Mouse (Mus musculus) limb, embryonic 14.5 days (tissue): ENCODE data around the gene Rab7. TPM values are rescaled to one million over a fixed set of nuclear protein-coding genes. Genes with fewer than 3 reads are reported as not detected.
A peak's percentile ranks its signal among the peaks of the same experiment; 100 is the strongest.
"Not testable (repeated sequence)": the region's sequence is repeated elsewhere in the genome, so short reads cannot be mapped to it uniquely, and the experiment has no call there.

Source experiments
- ATAC-seq: fragments of 200-750 bp; cut with Nextera tagmentation; 2 replicates; pipeline ENCODE4 v1.8.0; 2017; ENCODE audit warnings: low read depth, moderate number of reproducible peaks, moderate TSS enrichment; ENCODE audit not compliant: low FRiP score
- DNase-seq: peaks from one replicate; pipeline ENCODE4 v3.0.0-alpha.2; 2015; ENCODE audit warnings: low spot score
- H3K27ac ChIP-seq: fragments of 300-500 bp; sonication (generic); replicated peaks from 2 replicates; pipeline ENCODE4 v1.5.1; 2014; ENCODE audit warnings: low read depth, mild to moderate bottlenecking, low read length, moderate library complexity, mixed read lengths
- H3K27me3 ChIP-seq: fragments of 300-500 bp; sonication (generic); 2 replicates; pipeline ENCODE4 v1.6.1; 2014; ENCODE audit warnings: low read length, mixed read lengths; ENCODE audit not compliant: control insufficient read depth, insufficient read depth
- H3K36me3 ChIP-seq: fragments of 300-500 bp; sonication (generic); 2 replicates; pipeline ENCODE4 v1.6.1; 2014; ENCODE audit warnings: mild to moderate bottlenecking, low read length, moderate library complexity, mixed read lengths; ENCODE audit not compliant: control insufficient read depth, insufficient read depth
- H3K4me1 ChIP-seq: fragments of 300-500 bp; sonication (generic); 2 replicates; pipeline ENCODE4 v1.6.1; 2014; ENCODE audit warnings: antibody characterized with exemption, low read length, mixed read lengths; ENCODE audit not compliant: control insufficient read depth, insufficient read depth
- H3K4me2 ChIP-seq: fragments of 300-500 bp; sonication (generic); replicated peaks from 2 replicates; pipeline ENCODE4 v1.6.1; 2014; ENCODE audit warnings: low read depth, mild to moderate bottlenecking, low read length, moderate library complexity; ENCODE audit not compliant: severe bottlenecking
- H3K4me3 ChIP-seq: fragments of 300-500 bp; sonication (generic); replicated peaks from 2 replicates; pipeline ENCODE4 v1.5.1; 2014; ENCODE audit warnings: low read length
- H3K9ac ChIP-seq: fragments of 300-500 bp; sonication (generic); 2 replicates; pipeline ENCODE4 v1.6.1; 2014; ENCODE audit warnings: mild to moderate bottlenecking, low read depth, low read length, moderate library complexity; ENCODE audit not compliant: severe bottlenecking
- H3K9me3 ChIP-seq: fragments of 300-500 bp; sonication (generic); 2 replicates; pipeline ENCODE4 v1.6.1; 2016; ENCODE audit warnings: low read length; ENCODE audit not compliant: control insufficient read depth
- POLR2A ChIP-seq: fragments of 200-500 bp; IDR thresholded peaks from 2 replicates; pipeline ENCODE4 v1.8.0; 2012; ENCODE audit warnings: inconsistent platforms, mild to moderate bottlenecking, moderate library complexity, borderline replicate concordance; ENCODE audit not compliant: insufficient read depth, insufficient read length; ENCODE audit errors: extremely low read depth
- WGBS: fragments of 180-500 bp; shearing (Covaris S2); extraction: QIAGEN DNeasy Blood & Tissue Kit; methylation state at CpG from one replicate; pipeline ENCODE4 v1.1.7; 2014; 5-methylcytosine and 5-hydroxymethylcytosine counted together
- microRNA-seq: library from miRNA; unstranded; fragments of <30 nt; microRNA quantifications from one replicate; pipeline ENCODE4, GENCODE M21; 2016
- polyA plus RNA-seq, 2 experiments: library from polyadenylated mRNA; depleted of rRNA in 1 of 2; stranded (reverse) in 1 of 2; unstranded in 1 of 2; fragments of >200 nt; fragmentation: Nextera tagmentation in 1 of 2; extraction: Ambion mirVana in 1 of 2; gene quantifications; 2 replicates each; pipeline versions ENCODE4 v1.2.1 to v1.2.3; 2012 to 2014

Gene Rab7
- polyA plus RNA-seq, 2 experiments = 208 to 225 TPM

- DNase-seq = no peak
These were observed 64.0 kb downstream of the Rab7 start for GRCm38 (mm10) chr6:87981030-87981485.

DNA sequence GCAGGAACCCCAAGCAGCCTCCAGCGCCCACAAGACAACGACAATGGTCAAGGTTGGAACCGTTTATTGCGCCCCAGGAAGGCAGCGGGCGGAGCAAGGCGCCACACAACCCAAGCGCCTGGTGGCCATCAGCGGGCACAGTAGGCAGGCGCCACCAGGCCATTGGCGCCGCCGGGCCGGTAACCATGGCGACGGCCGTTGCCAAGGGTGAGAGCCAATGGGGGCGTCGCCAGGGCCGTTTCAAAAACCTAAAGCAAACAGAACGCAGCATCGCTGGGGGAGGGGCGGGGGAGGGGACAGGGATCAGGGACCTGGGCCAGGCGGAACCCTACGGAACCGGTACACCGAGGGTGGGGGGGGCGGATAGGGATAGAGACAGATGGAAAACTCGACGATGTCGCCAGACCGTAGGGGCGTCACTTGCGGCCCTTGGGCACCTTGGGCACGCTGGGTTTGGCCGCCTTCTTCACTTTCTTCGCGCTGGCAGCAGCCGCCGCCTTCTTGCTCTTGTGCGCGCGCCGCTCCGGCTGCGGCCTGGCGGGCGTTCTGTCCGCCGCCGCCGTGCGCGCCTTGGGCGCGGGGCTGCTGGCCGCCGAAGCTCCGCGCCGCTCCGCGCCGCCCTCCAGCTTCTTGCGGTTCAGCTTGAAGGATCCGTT, 64.6 kb downstream of the Rab7 start:
- H3K36me3 ChIP-seq = peaks cover 18% of the 10 kb centered on the region
- ATAC-seq = peak; percentile 76
- 0 out of 2 replicates have a peak, but pooled peaks have one; percentile 24 for TF ChIP-seq POLR2A
- peak; percentile 79 for DNase-seq
- peak overlapping the region; percentile 91 for H3K9ac ChIP-seq
- WGBS = 4% methylated on average over 55 of the region's 66 CpGs
- H3K27me3 ChIP-seq = no peaks in the 10 kb centered on the region
- H3K4me2 ChIP-seq = peak overlapping the region; percentile 72
- no peaks in the 10 kb centered on the region for H3K9me3 ChIP-seq
- peaks cover 14% of the 10 kb centered on the region for H3K4me1 ChIP-seq
- H3K27ac ChIP-seq = peak overlapping the region; percentile 91
- H3K4me3 ChIP-seq = peak overlapping the region; percentile 92

More at GRCm38 (mm10) chr6:87981030-87981485, 64.0 kb downstream of the Rab7 start:
- H3K9me3 ChIP-seq = no peaks in the 10 kb centered on the region
- H3K27me3 ChIP-seq = no peaks in the 10 kb centered on the region
- peak; percentile 35 for ATAC-seq
- peaks cover 19% of the 10 kb centered on the region for H3K36me3 ChIP-seq
- H3K4me3 ChIP-seq = peak overlapping the region; percentile 92
- peak overlapping the region; percentile 72 for H3K4me2 ChIP-seq
- no peak for TF ChIP-seq POLR2A
- peak overlapping the region; percentile 91 for H3K9ac ChIP-seq
- peaks cover 14% of the 10 kb centered on the region for H3K4me1 ChIP-seq
- WGBS = 1% methylated on average over 45 of the region's 56 CpGs
- peak overlapping the region; percentile 91 for H3K27ac ChIP-seq

- H3K4me3 ChIP-seq = peak overlapping the region; percentile 92
- peak overlapping the region; percentile 91; the same call in 1 of the 2 replicates for H3K9ac ChIP-seq
- ATAC-seq = no peak
These were observed 65.3 kb downstream of the Rab7 start for GRCm38 (mm10) chr6:87979728-87980127.

GRCm38 (mm10) chr6:87970041-87970440, 75.0 kb downstream of the Rab7 start:
- Histone ChIP-seq H3K4me2 (no peak overlapping the region), H3K27ac (no peak overlapping the region), H3K36me3 (no peaks in the 10 kb centered on the region), H3K4me3 (no peak overlapping the region), H3K9me3 (no peaks in the 10 kb centered on the region), H3K4me1 (no peaks in the 10 kb centered on the region), H3K27me3 (no peaks in the 10 kb centered on the region), H3K9ac (no peak overlapping the region)
- no peak for TF ChIP-seq POLR2A
- 35% methylated on average over 2 of the region's 2 CpGs for WGBS
- DNase-seq = no peak
- no peak for ATAC-seq

More at GRCm38 (mm10) chr6:87979728-87980127, 65.3 kb downstream of the Rab7 start:
- Histone ChIP-seq H3K27ac (peak overlapping the region; percentile 61; the same call in 1 of the 2 replicates), H3K36me3 (peaks cover 12% of the 10 kb centered on the region), H3K27me3 (no peaks in the 10 kb centered on the region), H3K9me3 (no peaks in the 10 kb centered on the region), H3K4me2 (peak overlapping the region; percentile 72), H3K4me1 (peaks cover 14% of the 10 kb centered on the region)
- no peak for TF ChIP-seq POLR2A
- DNase-seq = no peak
- 63% methylated on average over 3 of the region's 3 CpGs for WGBS

- not testable (repeated sequence) for H3K27ac ChIP-seq, H3K27me3 ChIP-seq, ATAC-seq, H3K9me3 ChIP-seq, H3K4me1 ChIP-seq, DNase-seq, H3K9ac ChIP-seq, H3K36me3 ChIP-seq, H3K4me2 ChIP-seq, H3K4me3 ChIP-seq
- 63% methylated on average over 4 of the region's 4 CpGs for WGBS
These were observed 82.6 kb downstream of the Rab7 start for GRCm38 (mm10) chr6:87962457-87962856.

Small RNA genes lying within 50 kb of the gene (microRNA-seq; reads per million reads assigned to microRNA genes)
- gene Gm47286 = not detected

Other genes starting within 250 kb of the Rab7 start
- 13.3 and 23.7 TPM in 2 replicates for gene Rab43, start 233.1 kb downstream of the Rab7 start, polyA plus RNA-seq (2012; rRNA removed)
- 14.3 and 15.1 TPM in 2 replicates for gene Rab43, start 233.1 kb downstream of the Rab7 start, polyA plus RNA-seq (2014; fragmentation: Nextera tagmentation; extraction: Ambion mirVana)
- gene Gm45140, start 209.5 kb downstream of the Rab7 start, polyA plus RNA-seq (2012; rRNA removed) = 4.5 and 9.1 TPM in 2 replicates
- gene Gm45140, start 209.5 kb downstream of the Rab7 start, polyA plus RNA-seq (2014; fragmentation: Nextera tagmentation; extraction: Ambion mirVana) = 2.7 and 4.3 TPM in 2 replicates
- 39.2 and 51.5 TPM in 2 replicates for gene Isy1, start 206.5 kb downstream of the Rab7 start, polyA plus RNA-seq (2012; rRNA removed)
- 39.1 and 41.8 TPM in 2 replicates for gene Isy1, start 206.5 kb downstream of the Rab7 start, polyA plus RNA-seq (2014; fragmentation: Nextera tagmentation; extraction: Ambion mirVana)
- 437 and 460 TPM in 2 replicates for gene Cnbp, start 194.2 kb downstream of the Rab7 start, polyA plus RNA-seq (2012; rRNA removed)
- 1,093 and 1,108 TPM in 2 replicates for gene Cnbp, start 194.2 kb downstream of the Rab7 start, polyA plus RNA-seq (2014; fragmentation: Nextera tagmentation; extraction: Ambion mirVana)
- gene Copg1, start 157.5 kb downstream of the Rab7 start, polyA plus RNA-seq (2012; rRNA removed) = 135 and 137 TPM in 2 replicates
- gene Copg1, start 157.5 kb downstream of the Rab7 start, polyA plus RNA-seq (2014; fragmentation: Nextera tagmentation; extraction: Ambion mirVana) = 177 and 186 TPM in 2 replicates
- 42.6 and 44.1 TPM in 2 replicates for gene Hmces, start 131.3 kb downstream of the Rab7 start, polyA plus RNA-seq (2012; rRNA removed)
- 48.9 and 59.0 TPM in 2 replicates for gene Hmces, start 131.3 kb downstream of the Rab7 start, polyA plus RNA-seq (2014; fragmentation: Nextera tagmentation; extraction: Ambion mirVana)
- 118 and 159 TPM in 2 replicates for gene H1fx, start 63.6 kb downstream of the Rab7 start, polyA plus RNA-seq (2012; rRNA removed)
- 61.9 and 80.5 TPM in 2 replicates for gene H1fx, start 63.6 kb downstream of the Rab7 start, polyA plus RNA-seq (2014; fragmentation: Nextera tagmentation; extraction: Ambion mirVana)
- gene Rpn1, start 39.2 kb upstream of the Rab7 start, polyA plus RNA-seq (2012; rRNA removed) = 316 and 329 TPM in 2 replicates
- gene Rpn1, start 39.2 kb upstream of the Rab7 start, polyA plus RNA-seq (2014; fragmentation: Nextera tagmentation; extraction: Ambion mirVana) = 381 and 396 TPM in 2 replicates
- 15.7 and 18.4 TPM in 2 replicates for gene Gata2, start 148.6 kb upstream of the Rab7 start, polyA plus RNA-seq (2012; rRNA removed)
- 18.1 and 19.3 TPM in 2 replicates for gene Gata2, start 148.6 kb upstream of the Rab7 start, polyA plus RNA-seq (2014; fragmentation: Nextera tagmentation; extraction: Ambion mirVana)
- not detected in 2 replicates for gene Dnajb8, start 177.0 kb upstream of the Rab7 start, polyA plus RNA-seq (2012; rRNA removed)
- gene Dnajb8, start 177.0 kb upstream of the Rab7 start, polyA plus RNA-seq (2014; fragmentation: Nextera tagmentation; extraction: Ambion mirVana) = not detected in 2 replicates